Mouse (Mus musculus): Measurements from ENCODE around the gene Efr3b.

DNA sequence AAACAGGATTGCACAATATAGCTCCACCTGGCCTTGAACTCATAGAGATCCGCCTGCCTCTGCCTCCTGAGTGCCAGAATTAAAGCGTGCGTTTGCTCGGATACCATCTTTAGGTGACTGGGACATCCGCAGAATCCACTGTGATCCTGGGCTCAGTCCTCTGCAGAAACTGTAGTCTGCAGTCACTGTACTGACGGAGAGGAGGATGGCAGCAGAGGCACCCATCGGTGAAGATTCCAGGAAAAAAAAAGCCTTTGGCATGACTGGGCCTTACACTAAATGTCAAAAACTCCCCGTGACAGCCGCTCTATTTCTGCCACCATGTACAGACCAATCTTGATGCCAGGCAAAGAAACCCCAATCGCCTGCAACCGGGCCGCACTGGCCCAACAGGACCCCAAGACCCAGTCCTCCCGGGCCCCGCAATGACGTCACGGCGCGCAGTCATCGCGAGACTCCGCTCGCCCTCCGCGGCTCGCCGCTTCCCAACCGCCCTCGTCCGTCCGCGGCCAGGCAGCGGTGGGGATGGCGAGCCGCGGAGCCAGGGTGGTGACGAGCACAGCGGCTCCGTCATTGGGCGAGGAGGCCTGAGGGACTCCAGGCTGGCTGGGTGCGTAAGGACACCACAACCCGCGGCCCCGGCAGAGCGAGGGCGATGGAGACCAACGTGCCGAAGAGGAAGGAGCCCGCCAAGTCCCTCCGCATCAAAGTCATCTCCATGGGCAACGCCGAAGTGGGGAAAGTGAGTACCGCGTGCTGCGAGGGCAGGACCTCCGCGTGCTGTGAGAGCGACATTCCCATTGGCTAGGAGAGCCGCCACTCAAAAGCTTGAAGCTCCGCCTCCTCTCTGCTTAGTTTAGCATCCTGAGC is 43.7 kb upstream of the Efr3b start, which contains the start of gene Dnajc27:
- 0 out of 2 replicates have a peak, but pooled peaks have one; percentile 25 for TF ChIP-seq POLR2A (IDR thresholded peaks at IDR 0.05; ENCODE audit: extremely low read depth, insufficient read depth, low read length)
- no peak for TF ChIP-seq CTCF (IDR thresholded peaks at IDR 0.05; ENCODE audit: low read depth, low read length)
